Mouse (Mus musculus) kidney, adult 2 months (tissue): Measurements from ENCODE around the gene Ccdc62. TPM values are rescaled to one million over a fixed set of nuclear protein-coding genes. Genes with fewer than 3 reads are reported as not detected.
A peak's percentile ranks its signal among the peaks of the same experiment; 100 is the strongest.

ENCODE experiments used
- DNase-seq: peaks from one replicate; pipeline ENCODE4 v3.0.0; 2021
- H3K27ac ChIP-seq: fragments of 200-500 bp; 2 replicates; pipeline ENCODE4 v1.5.1; 2012; ENCODE audit warnings: low read depth, low read length, control low read depth, inconsistent platforms; ENCODE audit not compliant: insufficient read depth
- H3K27me3 ChIP-seq: fragments of 200-500 bp; replicated peaks from 2 replicates; pipeline ENCODE4 v1.6.1; 2012; ENCODE audit warnings: mild to moderate bottlenecking, moderate library complexity, low read length, inconsistent platforms; ENCODE audit not compliant: control insufficient read depth, insufficient read depth
- H3K36me3 ChIP-seq: fragments of 200-500 bp; 2 replicates; pipeline ENCODE4 v1.6.1; 2012; ENCODE audit warnings: mild to moderate bottlenecking, moderate library complexity, low read length, inconsistent platforms; ENCODE audit not compliant: control insufficient read depth, insufficient read depth
- H3K4me1 ChIP-seq: fragments of 200-500 bp; 2 replicates; pipeline ENCODE4 v1.6.1; 2011; ENCODE audit warnings: low read length; ENCODE audit not compliant: control insufficient read depth, insufficient read depth
- H3K4me3 ChIP-seq: fragments of 200-500 bp; 2 replicates; pipeline ENCODE4 v1.5.1; 2011; ENCODE audit warnings: mild to moderate bottlenecking, low read depth, low read length, control low read depth; ENCODE audit not compliant: insufficient read depth
- CTCF ChIP-seq: fragments of 200-500 bp; conservative IDR thresholded peaks from 2 replicates; pipeline ENCODE4 v1.5.1; 2011; ENCODE audit warnings: low read depth, mild to moderate bottlenecking, control low read depth, low read length, moderate library complexity, mixed read lengths; ENCODE audit not compliant: insufficient read depth, insufficient read length
- POLR2A ChIP-seq: fragments of 200-500 bp; IDR thresholded peaks from one replicate; pipeline ENCODE4 v1.6.1; 2011; ENCODE audit warnings: low read depth, low read length, control low read depth
- WGBS: fragments of 180-500 bp; shearing (Covaris S2); methylation state at CpG from one replicate; pipeline ENCODE4 v1.1.7; 2018; 5-methylcytosine and 5-hydroxymethylcytosine counted together
- polyA plus RNA-seq: library from polyadenylated mRNA; depleted of rRNA; stranded (reverse); fragments of >200 nt; gene quantifications from 2 replicates; pipeline ENCODE4 v1.2.3, GENCODE M21; 2012

Ccdc62 gene
- polyA plus RNA-seq, 1 experiment: 4.1 TPM

GRCm38 (mm10) chr5:123907631-123907977 lies 22.9 kb upstream of the Ccdc62 start:
- Histone ChIP-seq H3K4me1 (peaks cover 5% of the 10 kb centered on the region; the same call in 1 of the 2 replicates), H3K27me3 (no peaks in the 10 kb centered on the region), H3K36me3 (no peaks in the 10 kb centered on the region), H3K4me3 (peak overlapping the region; percentile 86), H3K27ac (no peak overlapping the region; the same call in 1 of the 2 replicates)
- no peak for DNase-seq
- 2% methylated on average over 10 of the region's 10 CpGs for WGBS
- no peak for TF ChIP-seq POLR2A
- TF ChIP-seq CTCF: no peak

GRCm38 (mm10) chr5:123914852-123915251 lies 15.6 kb upstream of the Ccdc62 start:
- Histone ChIP-seq H3K4me1 (no peaks in the 10 kb centered on the region), H3K4me3 (no peak overlapping the region), H3K27ac (no peak overlapping the region), H3K36me3 (no peaks in the 10 kb centered on the region; the same call in 1 of the 2 replicates), H3K27me3 (no peaks in the 10 kb centered on the region)
- 82% methylated on average over 3 of the region's 3 CpGs for WGBS
- DNase-seq: no peak
- TF ChIP-seq CTCF (no peak), POLR2A (no peak)

- Histone ChIP-seq H3K27ac (no peak overlapping the region), H3K36me3 (peaks cover 8% of the 10 kb centered on the region), H3K4me3 (no peak overlapping the region), H3K4me1 (no peaks in the 10 kb centered on the region), H3K27me3 (no peaks in the 10 kb centered on the region)
- TF ChIP-seq POLR2A (no peak), CTCF (no peak)
- no peak for DNase-seq
- WGBS: 93% methylated on average over 6 of the region's 6 CpGs
These were observed 8.4 kb upstream of the Ccdc62 start for GRCm38 (mm10) chr5:123922112-123922511.

GRCm38 (mm10) chr5:123927118-123927517 lies 3.4 kb upstream of the Ccdc62 start, which contains the start of gene Gm43518:
TSS of gene Gm43518 (plus strand) at chr5:123927418.
- no peak for DNase-seq
- no peak for TF ChIP-seq POLR2A
- TF ChIP-seq CTCF: no peak
- Histone ChIP-seq H3K27ac (no peak within 1 kb of the TSS), H3K27me3 (no peaks in the 10 kb centered on the region), H3K4me3 (no peak within 1 kb of the TSS), H3K36me3 (peaks cover 8% of the 10 kb centered on the region), H3K4me1 (0 out of 2 replicates have a peak, but pooled peaks cover 5% of the 10 kb centered on the region)
- 90% methylated on average over 9 of the region's 9 CpGs for WGBS

GRCm38 (mm10) chr5:123931131-123931530 lies 652 bp downstream of the Ccdc62 start:
- TF ChIP-seq POLR2A: no peak
- no peak for TF ChIP-seq CTCF
- Histone ChIP-seq H3K36me3 (no peaks in the 10 kb centered on the region; the same call in 1 of the 2 replicates), H3K27ac (peak overlapping the region; percentile 96; the same call in 1 of the 2 replicates), H3K4me3 (peak overlapping the region; percentile 81; the same call in 1 of the 2 replicates), H3K4me1 (0 out of 2 replicates have a peak, but pooled peaks cover 5% of the 10 kb centered on the region), H3K27me3 (no peaks in the 10 kb centered on the region)
- no peak for DNase-seq
- WGBS: 41% methylated on average over 13 of the region's 13 CpGs

GRCm38 (mm10) chr5:123932927-123933326 lies 2.4 kb downstream of the Ccdc62 start:
- no peak for DNase-seq
- no peaks in the 10 kb centered on the region for H3K27me3 ChIP-seq
- no peak for TF ChIP-seq POLR2A
- no peak for TF ChIP-seq CTCF
- no peaks in the 10 kb centered on the region for H3K36me3 ChIP-seq
- H3K4me3 ChIP-seq: no peak overlapping the region
- 0 out of 2 replicates have a peak, but pooled peaks cover 5% of the 10 kb centered on the region for H3K4me1 ChIP-seq
- no peak overlapping the region for H3K27ac ChIP-seq

GRCm38 (mm10) chr5:123933556-123933955 lies 3.1 kb downstream of the Ccdc62 start:
- no peak overlapping the region for H3K4me3 ChIP-seq
- 0 out of 2 replicates have a peak, but pooled peaks cover 5% of the 10 kb centered on the region for H3K4me1 ChIP-seq
- no peak overlapping the region for H3K27ac ChIP-seq
- 89% methylated on average over 12 of the region's 12 CpGs for WGBS
- TF ChIP-seq CTCF (no peak), POLR2A (no peak)
- no peaks in the 10 kb centered on the region for H3K36me3 ChIP-seq
- DNase-seq: no peak
- H3K27me3 ChIP-seq: no peaks in the 10 kb centered on the region
